Mouse (Mus musculus) forebrain, embryonic 15.5 days (tissue): Measurements from ENCODE around the gene 1700129C05Rik. TPM values are rescaled to one million over a fixed set of nuclear protein-coding genes. Genes with fewer than 3 reads are reported as not detected.

Experiments used
- ATAC-seq: fragments of 200-750 bp; cut with Nextera tagmentation; replicated peaks from 2 replicates; pipeline ENCODE4 v1.8.0; 2017; ENCODE audit warnings: mild to moderate bottlenecking, moderate TSS enrichment, moderate library complexity
- H3K27ac ChIP-seq: fragments of 300-500 bp; sonication (generic); replicated peaks from 2 replicates; pipeline ENCODE4 v1.5.1; 2015; ENCODE audit warnings: mild to moderate bottlenecking, inconsistent platforms
- H3K27me3 ChIP-seq: fragments of 300-500 bp; sonication (generic); 2 replicates; pipeline ENCODE4 v1.6.1; 2015; ENCODE audit warnings: inconsistent platforms
- H3K36me3 ChIP-seq: fragments of 300-500 bp; sonication (generic); 2 replicates; pipeline ENCODE4 v1.6.1; 2015; ENCODE audit warnings: mild to moderate bottlenecking, inconsistent platforms
- H3K4me1 ChIP-seq: fragments of 300-500 bp; sonication (generic); 2 replicates; pipeline ENCODE4 v1.6.1; 2015; ENCODE audit warnings: inconsistent platforms
- H3K4me2 ChIP-seq: fragments of 300-500 bp; sonication (generic); replicated peaks from 2 replicates; pipeline ENCODE4 v1.6.1; 2015; ENCODE audit warnings: mild to moderate bottlenecking, inconsistent platforms
- H3K4me3 ChIP-seq: fragments of 300-500 bp; sonication (generic); 2 replicates; pipeline ENCODE4 v1.5.1; 2015; ENCODE audit warnings: mild to moderate bottlenecking, inconsistent platforms
- H3K9ac ChIP-seq: fragments of 300-500 bp; sonication (generic); replicated peaks from 2 replicates; pipeline ENCODE4 v1.6.1; 2015; ENCODE audit warnings: mild to moderate bottlenecking, inconsistent platforms
- H3K9me3 ChIP-seq: fragments of 300-500 bp; sonication (generic); 2 replicates; pipeline ENCODE4 v1.6.1; 2016; ENCODE audit warnings: inconsistent platforms
- WGBS: fragments of 180-500 bp; shearing (Covaris S2); methylation state at CpG from one replicate; pipeline ENCODE4 v1.1.7; 2015; ENCODE audit warnings: mixed read lengths; 5-methylcytosine and 5-hydroxymethylcytosine counted together
- polyA plus RNA-seq: library from polyadenylated mRNA; unstranded; fragments of >200 nt; fragmentation: Nextera tagmentation; extraction: Ambion mirVana; gene quantifications from 2 replicates; pipeline ENCODE4 v1.2.1, GENCODE M21; 2015

1700129C05Rik gene
- not detected in 2 replicates for polyA plus RNA-seq

DNA sequence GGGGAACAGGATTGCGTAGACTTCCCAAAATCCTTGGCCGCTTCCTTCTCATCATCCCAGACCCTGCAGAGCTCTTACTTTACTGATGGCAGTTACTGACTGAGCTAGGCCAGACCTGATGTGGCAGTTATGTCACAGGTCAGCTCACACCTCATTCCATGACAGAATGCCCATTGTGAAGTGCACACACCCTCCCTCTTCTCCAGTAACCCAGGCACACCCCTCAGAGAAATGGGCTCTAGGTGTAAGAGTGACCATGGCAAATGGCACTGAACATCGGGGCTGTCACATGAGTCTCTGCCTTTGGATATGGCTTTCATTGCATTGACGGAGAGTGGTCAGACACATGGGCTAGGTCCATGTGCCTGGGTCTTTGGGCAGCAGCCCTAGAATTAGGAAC is at the start of gene 1700129C05Rik:
Gene 1700129C05Rik (minus strand): TSS at position 101 of the 400 bp plus-strand sequence.
- H3K9me3 ChIP-seq, result no peaks in the 10 kb centered on the region
- H3K36me3 ChIP-seq, result no peaks in the 10 kb centered on the region
- no peaks in the 10 kb centered on the region for H3K27me3 ChIP-seq
- H3K4me1 ChIP-seq, result no peaks in the 10 kb centered on the region
- H3K27ac ChIP-seq, result no peak within 1 kb of the TSS
- 96% methylated on average over 4 of the region's 4 CpGs for WGBS
- no peak within 1 kb of the TSS for H3K9ac ChIP-seq
- H3K4me2 ChIP-seq, result no peak within 1 kb of the TSS
- no peak for ATAC-seq
- H3K4me3 ChIP-seq, result no peak within 1 kb of the TSS

DNA sequence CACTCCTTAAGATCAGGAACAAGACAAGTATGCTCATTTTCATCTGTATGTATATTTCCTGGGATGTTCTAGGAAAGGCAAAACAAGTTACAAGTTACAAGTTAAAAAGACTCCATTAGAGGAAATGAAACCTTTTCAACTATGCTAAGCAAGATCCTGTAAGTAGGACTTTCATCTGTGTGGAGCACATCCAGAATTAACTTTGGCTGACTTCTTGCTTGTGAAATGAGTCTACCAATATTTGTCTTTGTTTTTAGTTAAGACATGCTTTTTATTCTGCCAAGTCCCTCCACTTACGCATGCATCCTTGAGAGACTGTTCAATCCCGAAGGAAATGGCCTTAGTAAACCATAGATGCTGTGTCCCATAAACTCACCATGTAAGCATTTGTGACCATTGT is 43.4 kb upstream of the 1700129C05Rik start:
- no peak overlapping the region for H3K27ac ChIP-seq
- H3K9me3 ChIP-seq, result no peaks in the 10 kb centered on the region
- H3K4me3 ChIP-seq, result no peak overlapping the region
- no peaks in the 10 kb centered on the region for H3K4me1 ChIP-seq
- WGBS, result 91% methylated on average over 2 of the region's 2 CpGs
- no peak overlapping the region for H3K9ac ChIP-seq
- no peaks in the 10 kb centered on the region for H3K27me3 ChIP-seq
- H3K36me3 ChIP-seq, result no peaks in the 10 kb centered on the region
- no peak for ATAC-seq
- H3K4me2 ChIP-seq, result no peak overlapping the region

DNA sequence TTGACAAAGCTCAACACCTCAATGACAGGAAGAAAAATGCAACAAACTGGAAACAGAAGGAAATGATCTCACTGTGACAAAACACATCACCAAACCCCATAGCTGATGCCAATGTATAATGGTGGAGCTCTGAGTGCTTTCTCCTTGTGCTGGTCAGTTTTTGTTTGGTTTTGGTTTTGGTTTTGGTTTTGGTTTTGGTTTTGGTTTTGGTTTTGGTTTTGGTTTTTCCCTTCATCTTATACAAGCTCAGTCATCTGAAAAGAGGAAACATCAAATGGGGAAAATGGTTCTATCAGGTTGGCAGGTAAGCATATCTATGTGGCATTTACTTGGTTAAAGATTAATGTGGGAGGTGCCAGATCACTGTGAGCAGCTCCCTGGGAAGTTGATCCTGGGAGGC is 42.8 kb upstream of the 1700129C05Rik start:
- H3K9ac ChIP-seq, result no peak overlapping the region
- no peak overlapping the region for H3K4me3 ChIP-seq
- H3K9me3 ChIP-seq, result no peaks in the 10 kb centered on the region
- no peaks in the 10 kb centered on the region for H3K27me3 ChIP-seq
- ATAC-seq, result no peak
- H3K4me2 ChIP-seq, result no peak overlapping the region
- no peaks in the 10 kb centered on the region for H3K4me1 ChIP-seq
- H3K27ac ChIP-seq, result no peak overlapping the region
- no peaks in the 10 kb centered on the region for H3K36me3 ChIP-seq

DNA sequence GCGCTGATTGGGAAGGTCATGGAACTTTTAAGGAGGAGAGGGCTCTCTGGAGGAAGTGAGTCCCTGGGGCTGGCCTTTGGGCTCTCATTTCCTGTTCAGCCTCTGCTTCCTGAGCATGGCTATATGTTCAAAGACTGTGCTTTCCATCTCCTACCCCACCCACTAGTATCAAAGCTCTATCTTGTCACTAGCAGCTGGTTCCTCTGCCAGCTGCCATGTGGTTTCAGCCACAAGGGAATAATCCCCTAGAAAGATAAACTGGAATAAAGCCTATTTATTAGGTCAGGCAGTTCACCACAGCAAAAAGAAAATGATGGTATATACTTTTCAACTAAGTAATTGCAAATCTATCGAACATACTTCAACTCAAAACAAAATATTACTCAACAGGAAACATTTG is 40.0 kb upstream of the 1700129C05Rik start:
- 86% methylated on average over 2 of the region's 2 CpGs for WGBS
- no peak overlapping the region for H3K9ac ChIP-seq
- H3K36me3 ChIP-seq, result no peaks in the 10 kb centered on the region
- H3K9me3 ChIP-seq, result no peaks in the 10 kb centered on the region
- no peak overlapping the region for H3K4me2 ChIP-seq
- no peaks in the 10 kb centered on the region for H3K27me3 ChIP-seq
- no peak overlapping the region for H3K27ac ChIP-seq
- no peak overlapping the region for H3K4me3 ChIP-seq
- no peak for ATAC-seq
- H3K4me1 ChIP-seq, result no peaks in the 10 kb centered on the region

DNA sequence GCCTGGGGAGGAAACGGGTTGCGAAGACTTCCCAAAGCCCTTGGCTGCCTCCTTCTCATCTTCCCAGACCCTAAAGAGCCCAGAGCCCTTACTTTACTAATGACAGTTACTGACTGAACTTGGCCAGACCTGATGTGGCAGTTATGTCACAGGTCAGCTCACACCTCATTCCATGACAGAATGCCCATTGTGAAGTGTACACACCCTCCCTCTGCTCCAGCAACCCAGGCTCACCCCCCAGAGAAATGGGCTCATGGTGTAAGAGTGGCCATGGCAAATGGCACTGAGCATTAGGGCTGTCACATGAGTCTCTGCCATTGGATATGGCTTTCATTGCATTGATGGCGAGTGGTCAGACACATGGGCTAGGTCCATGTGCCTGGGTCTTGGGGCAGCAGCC is 36.0 kb upstream of the 1700129C05Rik start, which contains the start of gene Gm5142:
Gene Gm5142 (minus strand): TSS at position 101 of the 400 bp plus-strand sequence.
- H3K36me3 ChIP-seq, result no peaks in the 10 kb centered on the region
- ATAC-seq, result no peak
- H3K4me1 ChIP-seq, result no peaks in the 10 kb centered on the region
- H3K4me2 ChIP-seq, result no peak within 1 kb of the TSS
- H3K4me3 ChIP-seq, result no peak within 1 kb of the TSS
- H3K9me3 ChIP-seq, result no peaks in the 10 kb centered on the region
- WGBS, result 94% methylated on average over 3 of the region's 3 CpGs
- H3K27ac ChIP-seq, result no peak within 1 kb of the TSS
- no peaks in the 10 kb centered on the region for H3K27me3 ChIP-seq
- H3K9ac ChIP-seq, result no peak within 1 kb of the TSS

DNA sequence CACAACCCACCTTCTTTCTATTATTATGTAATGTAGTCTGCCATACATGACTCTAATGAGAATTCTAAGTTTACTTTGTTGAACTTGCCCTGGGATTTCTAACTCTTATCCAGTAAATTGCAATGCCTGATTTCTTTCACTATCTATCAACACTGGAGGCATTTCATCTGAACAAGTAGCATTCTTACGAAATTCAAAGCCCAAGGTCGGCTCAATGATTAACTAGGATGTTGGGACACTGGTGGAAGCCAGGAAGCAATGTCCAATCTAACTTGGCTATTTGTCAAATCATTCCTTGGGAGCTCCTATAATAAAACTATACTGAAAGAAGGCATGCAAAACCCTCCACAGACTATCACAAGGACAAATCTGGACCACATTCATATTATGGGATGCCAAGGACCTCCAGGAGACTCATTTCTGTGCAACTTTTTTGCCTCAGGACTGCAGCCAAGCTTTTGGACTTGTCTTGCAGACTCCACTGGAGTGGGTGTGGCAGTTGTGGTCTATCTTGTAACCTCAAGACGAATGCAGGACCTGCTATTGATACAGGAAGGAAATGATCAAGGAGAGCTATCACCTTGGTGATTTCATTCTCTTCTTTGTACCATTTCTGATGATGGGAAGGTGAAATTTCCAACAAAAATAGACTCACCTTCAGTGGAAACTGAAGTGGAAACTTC is 14.5 kb upstream of the 1700129C05Rik start:
- Histone ChIP-seq H3K4me2 (no peak overlapping the region), H3K9ac (no peak overlapping the region), H3K27me3 (no peaks in the 10 kb centered on the region), H3K4me1 (no peaks in the 10 kb centered on the region), H3K36me3 (no peaks in the 10 kb centered on the region), H3K27ac (no peak overlapping the region), H3K4me3 (no peak overlapping the region), H3K9me3 (no peaks in the 10 kb centered on the region)
- no peak for ATAC-seq
- WGBS, result 77% methylated on average over 3 of the region's 3 CpGs

DNA sequence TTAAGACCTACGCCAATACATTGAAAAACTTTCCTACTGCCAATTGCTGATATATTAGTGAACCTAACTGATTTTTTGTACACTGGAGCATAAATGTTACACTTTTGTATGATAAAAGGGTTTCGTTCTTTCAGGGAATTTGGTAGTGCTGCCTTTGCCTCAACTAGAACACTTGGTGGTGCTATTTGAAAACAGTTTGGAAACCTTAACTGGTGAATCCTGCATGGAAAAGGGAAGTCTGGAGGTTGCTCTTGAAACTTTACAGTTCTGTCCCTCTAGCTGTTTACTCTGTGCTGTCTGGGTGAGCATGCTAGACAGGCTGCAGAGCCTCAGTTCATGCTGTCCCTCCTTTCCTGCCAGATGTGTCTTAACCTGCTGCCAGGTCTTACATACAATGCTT is 12.9 kb upstream of the 1700129C05Rik start:
- no peak for ATAC-seq
- no peaks in the 10 kb centered on the region for H3K4me1 ChIP-seq
- no peaks in the 10 kb centered on the region for H3K27me3 ChIP-seq
- no peaks in the 10 kb centered on the region for H3K36me3 ChIP-seq
- no peak overlapping the region for H3K4me2 ChIP-seq
- no peak overlapping the region for H3K27ac ChIP-seq
- H3K4me3 ChIP-seq, result no peak overlapping the region
- WGBS, result 76% methylated on average over 2 of the region's 2 CpGs
- H3K9me3 ChIP-seq, result no peaks in the 10 kb centered on the region
- H3K9ac ChIP-seq, result no peak overlapping the region

DNA sequence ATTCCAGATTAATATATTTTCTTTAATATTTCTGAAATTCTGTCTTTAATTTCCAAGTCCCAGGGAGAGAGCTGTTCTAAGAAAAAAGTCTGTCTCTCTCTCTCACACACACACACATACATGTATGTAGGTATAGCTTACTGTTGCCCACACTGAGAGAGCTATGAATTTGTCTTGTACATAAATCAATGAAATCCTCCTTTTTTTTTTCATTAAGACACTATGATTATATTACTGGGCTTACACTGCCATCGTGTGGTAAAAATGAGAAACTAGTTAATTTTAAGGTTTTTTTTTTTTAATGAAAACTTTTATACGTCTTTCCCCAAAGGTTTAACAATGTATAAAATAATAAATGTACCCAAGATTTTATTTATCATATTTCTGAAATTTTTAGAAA is 28.4 kb downstream of the 1700129C05Rik start:
- H3K9me3 ChIP-seq, result no peaks in the 10 kb centered on the region
- H3K27ac ChIP-seq, result no peak overlapping the region
- no peak overlapping the region for H3K4me3 ChIP-seq
- no peaks in the 10 kb centered on the region for H3K4me1 ChIP-seq
- no peaks in the 10 kb centered on the region for H3K36me3 ChIP-seq
- no peak overlapping the region for H3K9ac ChIP-seq
- H3K4me2 ChIP-seq, result no peak overlapping the region
- 3% methylated on average over 2 of the region's 2 CpGs for WGBS
- no peaks in the 10 kb centered on the region for H3K27me3 ChIP-seq
- ATAC-seq, result no peak

DNA sequence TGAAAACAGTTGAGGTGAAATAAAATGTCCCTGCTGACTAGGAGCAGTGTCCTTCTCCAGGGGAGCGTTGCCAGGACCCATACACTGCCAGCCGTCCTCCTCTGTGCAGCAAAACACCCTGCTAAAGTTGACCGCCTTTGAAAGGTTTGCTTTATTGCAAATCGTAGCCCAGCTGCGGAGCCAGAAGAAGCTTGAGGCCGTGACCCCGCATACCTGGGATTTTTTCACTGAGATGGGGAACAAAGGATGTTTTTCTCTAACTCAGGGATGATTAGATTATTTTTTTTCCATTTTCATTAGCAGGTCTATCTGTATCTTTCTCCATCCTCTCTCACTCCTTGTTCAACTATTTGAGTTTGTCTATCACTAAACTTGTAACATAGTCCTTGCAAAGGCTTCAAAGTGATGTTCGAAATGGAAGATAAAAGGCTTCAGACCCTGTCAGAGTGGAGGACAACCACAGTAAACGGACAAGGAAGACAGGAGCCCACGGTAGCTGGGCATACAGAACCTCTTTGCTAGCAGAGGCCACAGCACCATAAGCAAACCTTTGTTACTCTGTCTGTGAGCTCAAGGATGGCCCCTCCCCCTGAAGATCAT is 38.6 kb downstream of the 1700129C05Rik start:
- no peak overlapping the region for H3K27ac ChIP-seq
- H3K4me1 ChIP-seq, result no peaks in the 10 kb centered on the region
- H3K9me3 ChIP-seq, result no peaks in the 10 kb centered on the region
- ATAC-seq, result no peak
- H3K36me3 ChIP-seq, result no peaks in the 10 kb centered on the region
- no peak overlapping the region for H3K4me2 ChIP-seq
- H3K4me3 ChIP-seq, result no peak overlapping the region
- no peaks in the 10 kb centered on the region for H3K27me3 ChIP-seq
- 31% methylated on average over 10 of the region's 10 CpGs for WGBS
- no peak overlapping the region for H3K9ac ChIP-seq

DNA sequence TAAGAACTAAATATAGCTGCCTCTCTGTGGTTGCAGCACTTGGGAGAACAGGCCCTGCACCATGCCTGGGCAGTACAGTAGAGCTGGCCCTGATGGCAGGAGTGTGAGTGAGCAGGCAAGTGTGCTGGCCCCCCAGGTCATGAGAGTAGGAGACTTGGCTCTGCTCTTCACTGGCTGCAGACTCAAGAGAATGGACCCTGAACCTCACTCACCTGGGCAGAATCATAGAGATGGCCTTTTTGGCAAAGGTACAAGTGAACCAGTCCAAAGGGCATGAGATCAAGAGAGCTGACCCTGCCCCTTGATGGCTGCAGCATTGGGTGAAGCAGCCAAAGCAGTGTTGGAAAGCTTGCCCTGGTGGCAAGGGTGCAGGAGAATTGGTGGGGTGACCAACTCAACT is 49.1 kb downstream of the 1700129C05Rik start:
- Histone ChIP-seq H3K27me3 (no peaks in the 10 kb centered on the region), H3K9me3 (no peaks in the 10 kb centered on the region), H3K4me1 (no peaks in the 10 kb centered on the region), H3K4me3 (no peak overlapping the region), H3K9ac (no peak overlapping the region), H3K27ac (no peak overlapping the region), H3K4me2 (no peak overlapping the region), H3K36me3 (no peaks in the 10 kb centered on the region)
- no peak for ATAC-seq

DNA sequence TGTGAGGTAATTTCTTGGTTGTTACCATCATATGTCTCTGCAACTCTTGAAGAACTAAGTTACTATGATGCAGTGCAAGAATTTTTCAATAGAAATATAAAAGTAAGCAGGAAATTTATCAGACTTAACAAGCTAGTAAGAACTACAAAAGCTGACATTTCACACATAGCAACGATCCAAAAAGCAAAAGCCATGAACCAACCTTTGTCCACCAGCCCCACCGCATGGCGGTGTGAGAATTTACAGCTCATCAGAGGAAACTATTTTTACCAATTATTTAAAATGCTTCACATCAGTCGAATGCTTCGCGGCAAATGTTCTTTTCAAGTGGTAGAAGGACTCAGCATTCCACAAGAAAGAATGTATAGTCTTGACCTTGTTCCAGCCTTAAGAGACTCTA is 58.3 kb downstream of the 1700129C05Rik start:
- no peaks in the 10 kb centered on the region for H3K9me3 ChIP-seq
- H3K27ac ChIP-seq, result no peak overlapping the region
- no peaks in the 10 kb centered on the region for H3K4me1 ChIP-seq
- ATAC-seq, result no peak
- no peaks in the 10 kb centered on the region for H3K36me3 ChIP-seq
- no peak overlapping the region for H3K9ac ChIP-seq
- H3K4me3 ChIP-seq, result no peak overlapping the region
- no peak overlapping the region for H3K4me2 ChIP-seq
- WGBS, result 24% methylated on average over 6 of the region's 6 CpGs
- no peaks in the 10 kb centered on the region for H3K27me3 ChIP-seq
